Mouse (Mus musculus) brown adipose tissue, adult 24 weeks (tissue): Measurements from ENCODE around the gene Tmc2. TPM values are rescaled to one million over a fixed set of nuclear protein-coding genes. Genes with fewer than 3 reads are reported as not detected.

ENCODE experiments used
- H3K27ac ChIP-seq: fragments of 200-500 bp; replicated peaks from 2 replicates; pipeline ENCODE4 v1.5.1; 2012; ENCODE audit warnings: low read depth, mild to moderate bottlenecking, low read length
- H3K4me1 ChIP-seq: fragments of 200-500 bp; 2 replicates; pipeline ENCODE4 v1.6.1; 2012; ENCODE audit warnings: low read length, mixed read lengths; ENCODE audit not compliant: control insufficient read depth, insufficient read depth, insufficient read length
- H3K4me3 ChIP-seq: fragments of 200-500 bp; 2 replicates; pipeline ENCODE4 v1.5.1; 2012; ENCODE audit warnings: low read depth, mild to moderate bottlenecking, low read length, moderate library complexity; ENCODE audit not compliant: insufficient read depth
- polyA plus RNA-seq: library from polyadenylated mRNA; stranded (reverse); fragments of >200 nt; gene quantifications from 2 replicates; pipeline ENCODE4 v1.2.4, GENCODE M21; 2012; ENCODE audit not compliant: missing spikeins, insufficient read depth, insufficient read length

Gene Tmc2
- polyA plus RNA-seq, 1 experiment = not detected

GRCm38 (mm10) chr2:130303014-130303413, 108.0 kb downstream of the Tmc2 start:
- Histone ChIP-seq H3K27ac (no peak overlapping the region), H3K4me1 (no peaks in the 10 kb centered on the region), H3K4me3 (no peak overlapping the region)

Other genes with a start within 250 kb of the Tmc2 start
- gene Tgm3, start 182.8 kb upstream of the Tmc2 start, polyA plus RNA-seq = not detected in 2 replicates
- not detected in 2 replicates for gene Tgm6, start 82.8 kb upstream of the Tmc2 start, polyA plus RNA-seq
- 86.8 and 89.5 TPM in 2 replicates for gene Snrpb, start 15.8 kb upstream of the Tmc2 start, polyA plus RNA-seq
- gene Nop56, start 79.2 kb downstream of the Tmc2 start, polyA plus RNA-seq = 19.8 and 20.3 TPM in 2 replicates
- 2,344 and 2,540 TPM in 2 replicates for gene Idh3b, start 89.4 kb downstream of the Tmc2 start, polyA plus RNA-seq
- 0.46 TPM in 1 of 2 replicates, not detected in the other for gene Ebf4, start 100.0 kb downstream of the Tmc2 start, polyA plus RNA-seq
- gene Cpxm1, start 202.4 kb downstream of the Tmc2 start, polyA plus RNA-seq = 8.2 and 9.9 TPM in 2 replicates
- gene Gm28372, start 210.0 kb downstream of the Tmc2 start, polyA plus RNA-seq = not detected in 2 replicates
- not detected in 2 replicates for gene 1700020A23Rik, start 210.1 kb downstream of the Tmc2 start, polyA plus RNA-seq
- not detected in 2 replicates for gene Tmem239, start 211.3 kb downstream of the Tmc2 start, polyA plus RNA-seq
- gene Vps16, start 229.1 kb downstream of the Tmc2 start, polyA plus RNA-seq = 28.7 and 31.8 TPM in 2 replicates
- 6.9 and 10.4 TPM in 2 replicates for gene Pced1a, start 229.5 kb downstream of the Tmc2 start, polyA plus RNA-seq